Mouse (Mus musculus) spleen, postnatal 10 days (tissue): ENCODE results near the gene Tmem266.

ENCODE experiments used
- DNase-seq, 2 experiments: peaks; one replicate each; pipeline ENCODE4 v3.0.0; 2021 to 2022; ENCODE audit warnings: low spot score in 2 of 2

Tmem266 gene

DNA sequence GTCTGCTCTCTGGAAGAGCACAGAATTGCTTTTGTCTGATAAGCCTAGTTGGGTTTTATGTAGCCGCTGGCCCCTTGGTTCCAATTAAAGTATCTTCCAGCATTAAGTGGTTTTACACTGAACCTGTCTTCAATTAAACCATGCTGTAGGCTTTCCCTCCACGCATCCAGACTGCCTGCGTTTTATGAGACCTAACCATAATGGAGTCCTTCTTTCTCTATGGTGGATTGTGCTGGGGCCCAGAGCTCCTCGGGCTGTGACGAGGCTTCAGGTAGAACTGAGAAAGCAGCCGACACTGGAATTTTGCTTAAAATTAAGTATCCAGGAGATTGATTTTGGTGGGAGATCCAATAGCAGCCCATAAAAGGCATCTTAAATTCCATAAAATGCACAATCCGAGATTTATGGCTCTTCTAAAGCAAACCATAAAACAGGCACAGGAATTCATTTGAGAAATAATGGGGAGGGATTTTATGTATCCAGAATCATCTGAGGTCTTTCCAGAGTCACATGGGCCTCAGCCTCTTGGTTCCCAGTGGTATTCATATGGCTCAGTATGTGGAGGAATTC, 72.4 kb downstream of the Tmem266 start:
- no peak for DNase-seq

DNA sequence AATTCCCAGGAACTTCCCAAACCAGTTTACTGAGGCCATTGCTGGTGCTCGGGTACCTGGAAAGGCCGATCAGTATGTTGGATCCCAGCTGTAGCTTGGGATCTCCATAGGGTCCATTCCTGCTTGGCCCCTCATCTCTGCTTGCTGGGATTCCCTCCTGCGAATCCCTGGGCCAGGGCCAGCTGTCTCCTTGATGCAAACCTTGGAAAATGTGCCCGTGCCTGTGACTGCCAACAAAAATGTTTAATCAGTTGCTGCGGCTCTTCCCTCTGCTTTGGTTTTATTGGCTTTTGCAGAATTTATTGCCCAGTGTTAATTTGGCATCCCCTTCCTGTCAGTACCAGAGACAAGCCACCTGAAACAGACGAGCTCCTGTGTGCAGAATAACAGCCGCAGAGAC, 75.6 kb downstream of the Tmem266 start:
- DNase-seq, result no peak

DNA sequence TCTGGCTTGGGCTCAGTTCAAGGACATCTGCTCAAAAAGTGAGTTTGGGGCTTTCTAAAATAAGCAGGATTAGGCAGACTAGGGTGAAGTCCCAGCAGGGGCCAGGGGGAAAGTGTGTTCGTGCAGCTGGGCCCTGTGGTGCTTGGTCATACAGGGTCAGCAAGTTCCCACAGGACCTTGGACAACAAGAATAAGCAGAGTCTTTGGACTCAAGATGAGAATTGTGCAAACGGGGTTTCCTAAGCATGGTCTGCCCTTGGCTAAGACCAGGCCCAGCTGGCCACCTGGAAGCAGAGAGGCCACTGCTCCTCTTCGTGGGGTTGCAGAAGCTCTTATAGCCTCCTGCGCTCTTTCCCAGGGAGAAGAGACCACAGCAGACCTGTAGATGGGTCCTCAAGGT, 77.5 kb downstream of the Tmem266 start:
- DNase-seq, result no peak

DNA sequence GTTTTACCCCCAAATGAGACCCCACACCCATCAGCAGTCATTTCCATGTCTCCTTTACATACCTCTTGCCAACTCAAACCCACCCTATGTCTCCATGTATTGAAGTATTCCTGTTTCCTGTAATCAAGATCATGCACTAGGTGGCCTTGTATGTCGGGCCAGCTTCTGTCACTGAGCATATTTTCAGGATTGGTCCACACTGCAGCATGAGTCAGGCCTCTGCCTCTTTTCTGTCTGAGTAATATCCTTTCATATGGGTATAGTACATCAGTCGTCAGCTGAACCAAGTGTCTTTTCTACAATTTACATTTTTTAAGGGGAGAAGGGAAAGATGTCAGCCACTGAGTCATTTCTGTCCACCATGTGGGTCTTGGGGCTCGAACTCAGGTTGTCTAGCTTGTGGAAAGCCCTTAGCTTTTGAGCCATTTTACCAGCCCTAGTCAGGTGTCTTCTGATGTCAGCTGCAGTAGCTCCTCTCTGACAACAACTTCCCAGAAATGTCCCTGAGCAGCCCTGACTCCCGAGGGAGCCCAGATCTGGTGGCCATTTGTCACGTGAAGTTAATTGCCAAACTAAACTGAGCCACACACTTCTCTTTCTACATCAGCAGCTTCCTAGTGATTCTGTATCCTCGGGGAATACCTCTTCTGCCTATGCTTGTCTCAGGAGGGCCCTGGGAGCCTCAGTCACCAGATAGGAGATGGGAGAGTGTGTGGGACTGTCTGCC, 78.4 kb downstream of the Tmem266 start:
- DNase-seq, result no peak

DNA sequence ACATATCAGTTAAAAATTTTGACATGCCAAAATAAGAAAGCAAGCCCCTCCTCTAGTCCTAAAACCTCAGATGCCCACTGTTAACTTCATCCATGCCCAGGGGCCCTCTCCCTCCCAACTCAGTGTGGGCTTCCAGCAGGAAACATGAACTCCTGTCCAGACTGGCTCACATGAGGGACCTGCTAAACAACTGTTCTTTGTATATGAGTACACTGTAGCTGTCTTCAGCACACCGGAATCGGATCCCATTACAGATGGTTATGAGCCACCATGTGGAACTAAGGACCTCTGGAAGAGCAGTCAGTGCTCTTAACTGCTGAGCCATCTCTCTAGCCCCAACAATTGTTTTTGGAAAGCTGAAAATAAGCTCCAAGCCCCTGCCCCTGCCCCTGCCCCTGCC, 80.1 kb downstream of the Tmem266 start:
- no peak for DNase-seq

DNA sequence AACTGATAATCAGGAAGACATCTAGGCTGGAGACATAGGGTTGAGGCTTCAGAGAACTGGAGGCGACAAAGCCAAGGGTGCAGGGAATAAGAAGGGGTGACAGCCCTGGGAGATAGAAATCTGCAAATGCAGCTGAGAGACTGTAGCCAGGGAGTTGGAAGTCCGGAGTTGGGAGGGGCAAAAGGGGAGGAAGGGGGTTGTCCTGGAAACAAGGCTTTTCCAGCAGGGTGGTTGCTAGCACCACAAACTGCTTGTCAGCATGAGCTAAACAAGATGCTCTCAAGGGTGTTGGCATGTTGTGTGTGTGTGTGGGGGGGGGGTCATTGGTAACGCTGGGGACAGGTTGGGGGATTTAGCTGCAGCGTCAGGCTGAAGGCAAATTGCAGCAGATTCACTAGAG, 82.1 kb downstream of the Tmem266 start:
- no peak for DNase-seq

DNA sequence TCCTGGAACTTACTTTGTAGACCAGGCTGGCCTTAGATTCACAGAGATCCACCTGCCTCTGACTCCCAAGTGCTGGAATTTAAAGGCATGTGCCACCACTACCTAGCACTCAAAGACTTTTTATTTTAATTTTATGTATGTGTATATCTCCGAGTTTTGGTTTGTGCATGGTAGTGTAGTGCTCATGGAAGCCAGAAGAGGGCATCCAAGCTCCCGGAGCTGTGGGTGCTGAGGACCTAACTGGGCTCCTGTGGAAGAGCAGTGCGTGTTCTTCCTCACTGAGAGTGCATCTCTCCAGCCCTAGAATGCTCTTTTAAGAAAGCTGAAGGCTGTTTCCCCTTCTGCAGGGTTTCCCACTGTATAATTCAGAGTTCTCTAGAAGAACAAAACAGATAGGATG, 83.1 kb downstream of the Tmem266 start:
- DNase-seq, result no peak

DNA sequence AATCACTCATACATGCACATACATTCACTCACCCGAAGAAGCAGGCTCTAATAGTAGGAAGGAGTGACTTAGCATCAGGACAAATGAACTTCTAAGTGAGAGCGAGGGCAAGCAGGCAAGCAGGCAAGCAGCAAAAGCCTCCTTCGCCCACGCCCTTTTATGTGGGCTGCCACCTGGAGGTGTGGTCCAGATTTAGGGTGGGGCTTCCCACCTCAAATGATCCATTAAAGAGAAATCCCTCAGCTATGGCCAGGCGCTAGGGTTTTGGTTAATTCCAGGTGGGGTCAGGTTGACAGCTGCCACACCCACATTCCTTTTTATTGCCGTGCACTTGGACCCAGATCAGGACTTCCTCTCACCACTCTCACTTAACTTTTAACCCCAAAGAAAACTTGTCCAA, 83.7 kb downstream of the Tmem266 start:
- no peak for DNase-seq

DNA sequence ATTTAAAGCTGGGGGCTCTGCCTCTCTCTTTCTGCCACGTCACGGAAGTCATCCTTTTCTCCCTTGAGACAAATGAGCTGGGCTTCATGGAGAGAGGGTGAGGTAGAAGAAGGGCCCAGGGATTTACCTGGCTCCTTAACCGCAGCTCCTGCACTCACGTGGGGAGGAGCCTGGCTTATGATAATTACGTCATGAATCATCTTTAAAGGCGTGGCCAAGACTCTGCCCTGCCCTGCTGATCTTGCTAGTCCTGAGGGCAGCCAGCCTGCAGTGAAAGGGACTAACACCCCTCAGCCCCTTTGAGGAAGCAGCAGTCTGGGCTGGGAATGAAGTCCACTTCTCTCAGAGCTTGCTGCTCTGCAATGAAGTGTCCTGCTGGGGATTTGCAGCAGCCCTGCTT, 84.4 kb downstream of the Tmem266 start:
- no peak for DNase-seq

DNA sequence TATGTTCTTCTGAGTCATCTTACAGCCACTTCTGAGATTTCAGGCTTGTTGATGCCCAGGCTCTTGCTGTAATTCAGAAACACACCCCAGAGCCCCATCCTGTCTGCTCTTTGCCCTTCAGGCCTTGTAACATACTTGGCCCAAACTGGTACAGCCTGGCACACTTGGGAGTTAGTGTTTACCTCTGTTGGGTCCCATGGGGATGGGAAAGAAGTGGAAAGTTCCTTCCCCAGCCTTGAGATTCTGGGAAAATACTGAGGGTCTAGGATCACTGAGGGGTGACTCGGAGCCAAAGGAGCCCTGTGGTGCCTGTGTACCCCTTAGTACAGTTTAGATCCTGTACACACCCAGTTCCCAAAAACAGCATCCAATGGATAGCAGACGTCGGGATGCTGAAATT, 95.1 kb downstream of the Tmem266 start:
- DNase-seq, result no peak

DNA sequence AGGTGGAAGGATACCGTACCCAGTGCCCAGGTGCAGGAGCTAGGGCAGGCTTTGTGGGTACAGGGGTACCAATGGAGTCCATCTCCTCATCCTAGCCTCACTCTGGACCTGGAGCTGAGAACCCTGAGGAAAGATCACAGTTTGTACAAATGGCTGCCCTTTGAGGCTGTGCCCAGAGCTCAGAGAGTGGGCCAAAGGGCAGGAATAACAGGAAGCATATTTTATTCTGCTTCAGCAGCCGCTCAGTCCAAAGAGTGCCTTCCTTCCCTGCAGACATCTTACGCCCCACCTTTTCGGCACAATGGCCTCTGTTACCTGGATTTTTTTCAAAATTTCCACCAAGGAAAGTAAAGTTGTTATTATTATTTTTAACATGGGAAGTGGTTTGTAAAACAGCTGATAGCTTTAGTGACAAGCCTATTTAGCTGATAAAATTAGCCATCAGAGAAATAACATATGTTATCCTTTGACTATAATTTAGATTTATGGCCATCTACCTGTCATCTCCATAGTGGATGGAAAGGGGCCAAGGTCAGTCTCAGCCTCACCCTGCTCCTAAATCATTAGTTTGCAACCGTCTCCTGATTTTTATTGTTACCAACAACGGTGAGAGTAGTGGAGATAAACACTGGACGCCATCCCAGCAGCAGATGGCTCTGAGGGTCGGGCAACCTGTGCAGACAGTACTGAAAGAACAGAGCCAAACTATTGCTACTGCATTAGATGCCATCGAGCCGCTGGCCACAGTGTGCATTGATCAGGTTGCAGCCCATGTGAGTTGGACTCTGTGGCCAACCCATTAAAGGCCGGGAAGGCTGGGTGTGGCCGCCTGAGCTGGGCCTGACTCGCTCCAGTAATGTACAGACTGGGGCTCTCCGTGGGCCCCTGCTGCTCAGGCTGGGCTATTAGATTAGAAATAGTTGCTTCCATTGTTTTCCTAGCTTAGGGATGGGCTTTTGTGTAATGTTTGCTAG, 97.0 kb downstream of the Tmem266 start:
- no peak for DNase-seq

DNA sequence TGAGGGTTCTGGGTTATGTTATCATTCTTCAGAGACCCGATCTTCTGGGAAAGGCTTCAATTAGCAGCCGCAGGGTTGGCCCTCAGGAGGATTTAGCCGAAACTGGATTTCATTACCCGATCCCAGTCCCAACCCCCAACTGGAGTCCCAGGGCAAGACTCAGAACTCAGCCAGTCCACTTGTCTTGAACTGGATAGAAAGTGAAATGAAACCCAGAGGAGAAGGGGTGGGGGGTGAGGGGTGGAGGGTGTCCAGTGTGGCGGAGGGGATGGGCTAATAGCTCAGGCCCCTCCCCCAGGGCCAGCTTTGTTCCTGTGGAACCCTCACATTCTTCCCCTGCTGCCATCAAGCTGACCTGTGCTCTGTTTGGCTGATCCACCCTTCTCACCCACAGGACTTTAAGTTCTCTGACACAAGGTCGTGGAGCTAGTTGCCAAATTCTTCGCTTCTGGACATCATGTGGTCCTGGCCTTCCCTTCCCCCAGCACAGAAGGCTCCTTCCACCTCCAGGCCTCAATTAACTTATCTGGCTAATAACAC, 98.6 kb downstream of the Tmem266 start:
- no peak for DNase-seq

DNA sequence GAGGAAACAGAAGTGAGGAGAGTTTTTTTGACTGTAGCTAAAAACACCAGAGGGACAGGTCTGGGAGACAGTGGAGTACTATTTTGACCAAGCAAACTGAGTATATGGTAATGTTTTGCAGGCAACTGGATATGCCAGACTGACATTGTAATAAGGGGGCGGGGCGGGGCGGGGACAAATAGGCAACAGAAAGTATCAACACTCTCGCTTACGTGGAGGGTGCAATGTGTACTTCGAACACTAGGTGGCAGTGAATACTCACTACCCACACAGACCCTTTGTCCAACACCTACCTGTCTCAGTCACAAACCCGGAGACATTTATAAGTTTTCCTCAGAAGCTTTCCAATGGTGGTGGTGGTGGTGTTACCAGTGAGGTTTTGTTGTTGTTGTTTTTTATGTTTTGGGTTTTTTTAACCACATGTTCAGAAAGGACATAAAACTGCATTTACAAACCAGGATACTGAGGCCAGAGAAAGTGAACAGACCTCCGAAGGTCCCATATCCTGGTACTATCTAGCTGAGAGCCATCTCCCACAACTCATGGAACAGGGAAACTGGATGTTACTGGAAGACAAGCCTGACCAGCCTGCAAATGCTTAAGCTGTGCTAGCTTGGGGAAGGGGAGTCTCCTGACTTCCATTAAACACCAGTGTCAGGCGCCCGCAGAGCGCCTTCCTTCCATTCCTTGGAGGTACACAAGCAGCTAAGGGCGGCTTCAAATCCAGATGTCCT, 102.7 kb downstream of the Tmem266 start:
- DNase-seq, result peak; percentile 42 to 73

DNA sequence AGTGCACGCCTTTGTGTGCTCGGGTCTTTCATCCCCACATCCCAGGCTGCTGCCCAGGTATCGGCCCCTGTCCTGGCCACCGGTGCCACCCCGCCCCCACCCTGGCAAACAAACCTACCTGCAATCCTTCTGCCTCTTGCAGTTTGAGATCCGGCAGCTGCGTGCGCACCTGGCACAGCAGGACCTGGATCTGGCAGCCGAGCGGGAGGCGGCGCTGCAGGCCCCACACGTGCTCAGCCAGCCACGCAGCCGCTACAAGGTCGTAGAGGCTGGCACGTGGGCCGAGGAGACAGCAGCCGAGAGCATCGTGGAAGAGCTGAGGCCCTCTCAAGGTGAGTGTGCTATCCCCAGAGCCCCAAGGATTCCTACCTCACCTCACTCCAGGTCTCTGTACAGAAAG, 103.4 kb downstream of the Tmem266 start:
- DNase-seq, result no peak

DNA sequence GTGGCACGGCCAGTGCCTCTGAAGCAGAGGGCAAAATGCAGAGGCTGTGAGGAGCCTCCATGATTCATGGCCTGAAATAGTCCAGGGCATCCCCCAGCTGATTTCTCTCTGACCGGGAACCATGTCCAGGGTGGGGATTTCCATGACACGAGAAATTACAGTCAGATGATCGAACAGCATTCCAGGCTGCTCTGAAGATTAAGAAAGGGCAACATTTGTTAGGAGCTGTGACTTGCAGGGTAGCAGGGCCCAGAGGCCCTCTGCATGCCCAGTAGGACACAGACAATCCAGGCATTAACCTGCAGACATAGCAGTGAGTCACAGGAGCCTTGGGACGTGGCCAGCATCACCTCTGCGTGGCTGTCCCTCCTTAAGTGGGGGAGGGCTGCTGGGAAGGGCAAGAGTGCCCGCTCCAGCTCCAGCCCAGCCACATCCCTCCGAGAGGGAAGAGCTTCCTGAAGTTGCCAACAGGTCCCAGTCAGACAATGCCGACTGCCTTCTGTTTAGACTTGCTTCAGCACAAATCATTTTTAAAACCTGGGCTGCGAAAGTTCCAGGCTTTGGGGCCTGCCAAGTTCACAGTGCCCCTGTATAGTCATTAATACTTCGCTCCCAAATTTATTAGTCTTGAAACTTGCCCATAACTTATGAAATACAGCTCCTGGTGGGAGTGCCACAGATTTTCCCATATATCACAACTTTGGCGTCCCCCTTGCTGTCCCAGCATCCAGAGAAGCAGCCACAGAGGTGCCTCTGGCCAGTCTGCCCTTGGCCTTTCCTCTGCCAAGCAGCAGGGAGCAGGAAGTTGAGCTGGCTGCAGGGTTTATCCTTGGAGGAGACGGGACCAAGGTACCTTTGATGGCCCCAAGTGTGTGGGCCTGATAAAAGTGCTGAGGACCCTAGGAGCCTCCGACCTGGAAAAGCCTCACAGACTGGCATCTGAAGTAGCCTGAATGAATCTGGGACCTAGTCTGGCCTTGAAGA, 105.9 kb downstream of the Tmem266 start:
- no peak for DNase-seq

DNA sequence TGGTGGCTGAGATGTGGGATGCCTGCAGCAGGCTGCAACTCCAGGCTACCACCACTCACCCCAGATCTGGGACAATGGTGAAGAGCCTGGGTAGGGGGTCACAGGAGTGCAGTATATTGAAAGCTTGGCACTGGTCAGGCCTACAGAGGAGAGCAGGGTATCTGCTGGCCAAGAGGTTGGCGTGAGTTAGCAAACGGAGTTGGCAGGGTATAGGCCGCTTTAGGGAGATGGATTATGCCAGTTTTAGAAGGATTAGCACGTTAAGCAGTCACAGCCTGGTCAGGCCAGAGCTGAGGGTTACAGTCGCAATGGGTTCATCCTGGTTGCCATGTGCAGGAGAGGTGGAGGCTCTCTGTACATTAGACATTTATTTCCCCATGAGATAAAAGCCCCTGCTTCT, 107.2 kb downstream of the Tmem266 start:
- no peak for DNase-seq

DNA sequence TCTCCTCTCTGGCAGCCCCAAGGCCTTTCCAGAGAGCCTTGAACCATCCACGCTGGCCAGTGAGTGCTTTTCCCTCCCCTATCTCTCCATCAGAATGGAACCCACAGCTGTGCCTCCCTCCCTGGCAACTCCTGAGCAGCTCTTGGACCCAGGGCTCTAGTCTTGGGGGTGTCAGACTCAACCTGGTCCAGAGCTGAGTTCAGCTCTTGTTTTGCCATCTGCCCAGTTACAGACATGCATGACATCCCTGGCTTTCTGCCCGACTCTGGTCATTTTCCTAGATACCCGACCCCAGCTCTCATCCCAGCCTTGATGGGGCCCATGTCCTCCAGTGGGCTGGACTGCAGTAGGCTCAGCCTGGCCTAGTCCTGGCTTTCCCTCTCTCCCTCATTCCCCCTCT, 111.7 kb downstream of the Tmem266 start:
- DNase-seq, result no peak

DNA sequence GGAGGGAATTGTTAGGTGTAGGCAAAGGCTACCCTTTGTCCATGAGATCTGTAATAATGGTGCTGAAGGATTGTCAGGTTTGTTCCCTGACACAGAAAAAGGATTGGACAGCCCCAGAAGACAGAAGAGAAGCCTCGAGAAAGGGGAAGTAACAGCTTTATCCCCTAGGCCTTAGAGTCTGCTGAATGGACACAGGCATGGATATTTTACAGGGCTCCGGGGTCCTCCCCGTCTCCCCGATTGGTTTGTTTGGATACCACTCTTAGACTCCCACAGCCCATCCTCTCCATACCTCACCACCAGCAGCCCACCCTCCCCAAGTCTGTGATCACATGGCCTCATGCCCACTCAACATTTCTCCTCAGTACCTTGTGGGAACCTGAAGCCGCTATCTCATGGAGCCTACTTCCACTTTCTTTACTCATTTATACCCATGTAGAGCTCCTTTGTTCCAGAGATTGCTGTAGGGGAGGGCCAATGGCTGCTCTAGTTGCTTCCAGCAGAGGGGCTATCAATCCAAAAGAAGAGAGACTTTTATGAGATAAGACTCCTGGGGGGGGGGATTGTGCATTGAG, 112.6 kb downstream of the Tmem266 start:
- DNase-seq, result no peak

DNA sequence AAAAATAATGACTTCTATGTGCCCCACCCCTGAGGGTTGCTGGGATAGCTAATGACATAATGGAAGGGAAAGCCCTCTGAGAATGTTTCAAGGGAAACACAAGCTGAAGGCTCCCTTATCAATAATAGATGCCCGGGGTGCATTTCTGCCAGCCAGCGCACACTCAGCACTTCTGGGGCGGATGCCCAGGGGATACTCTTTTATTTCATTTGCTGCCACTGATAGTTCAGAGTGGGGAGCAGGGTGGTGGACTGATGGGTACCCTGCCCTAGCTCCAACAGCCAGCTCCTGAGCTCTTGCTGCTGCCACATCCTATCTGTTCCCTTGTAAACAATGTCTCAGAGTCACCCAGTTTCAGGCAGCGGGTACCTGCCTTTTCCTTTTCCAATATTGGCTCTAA, 120.8 kb downstream of the Tmem266 start:
- no peak for DNase-seq

DNA sequence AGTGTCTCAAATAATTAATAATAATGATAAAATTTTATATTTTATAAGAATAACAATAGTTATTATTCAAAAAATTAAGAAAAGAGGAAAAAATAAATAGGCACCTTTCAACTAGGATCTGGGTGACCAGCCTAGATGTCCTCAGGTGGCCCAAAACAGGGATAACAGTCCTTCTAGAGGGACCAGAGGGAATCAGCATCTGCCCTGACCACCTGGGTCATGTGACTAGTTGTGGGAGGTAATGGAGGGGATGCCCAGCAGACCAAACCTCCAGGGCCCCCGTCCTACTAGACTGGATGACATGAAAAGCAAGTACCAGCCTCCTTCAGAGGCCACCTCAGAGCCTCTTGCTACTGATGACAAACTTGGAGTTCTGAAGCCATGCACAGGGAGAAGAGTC, 122.4 kb downstream of the Tmem266 start:
- no peak for DNase-seq
